In genomic region chr15:93832431-93832936, GRCm38 (mm10) we compare ENCODE assay signal across 7 mouse cellular contexts.
DNase-seq lines count a peak whose midpoint lies in the region; ATAC-seq lines count a peak whose summit lies in the region.

No protein-coding gene starts in this region.

- no peaks in the 10 kb centered on the region for H3K4me1 ChIP-seq in liver, embryonic 12.5 days
- H3K4me1 ChIP-seq in liver, embryonic 11.5 days (replicated peaks; ENCODE audit: control insufficient read depth, insufficient read depth, low read length): no peaks in the 10 kb centered on the region
- H3K4me1 ChIP-seq in limb, embryonic 13.5 days: peaks cover 13% of the 10 kb centered on the region

- 0 out of 2 replicates have a peak overlapping the region, but pooled peaks have one; percentile 20 for H3K4me2 ChIP-seq in liver, embryonic 12.5 days
- H3K4me2 ChIP-seq in liver, embryonic 11.5 days: no peak overlapping the region; the same call in 1 of the 2 replicates
- H3K4me2 ChIP-seq in limb, embryonic 13.5 days (replicated peaks): peak overlapping the region; percentile 16

- H3K27me3 ChIP-seq in liver, embryonic 12.5 days (replicated peaks): no peaks in the 10 kb centered on the region
- no peaks in the 10 kb centered on the region for H3K27me3 ChIP-seq in liver, embryonic 11.5 days (replicated peaks; ENCODE audit: control insufficient read depth, insufficient read depth, low read length)
- no peaks in the 10 kb centered on the region for H3K27me3 ChIP-seq in limb, embryonic 13.5 days

- H3K9me3 ChIP-seq in liver, embryonic 12.5 days (replicated peaks): no peaks in the 10 kb centered on the region
- no peaks in the 10 kb centered on the region for H3K9me3 ChIP-seq in liver, embryonic 11.5 days (ENCODE audit: control insufficient read depth, low read length)
- no peaks in the 10 kb centered on the region for H3K9me3 ChIP-seq in limb, embryonic 13.5 days

- no peak for DNase-seq in liver, embryonic 11.5 days (ENCODE audit: low spot score)
- DNase-seq in heart, postnatal 10 days: peak; percentile 34 to 61
- peak; percentile 48 for DNase-seq in skeletal muscle tissue, adult 2 months (ENCODE audit: low read depth, low spot score)
- DNase-seq in c-Kit-positive CD71-positive TER-119-positive erythroid progenitor cells, embryonic 14.5 days (ENCODE audit: low spot score): no peak

- ATAC-seq in liver, embryonic 12.5 days: no peak
- ATAC-seq in liver, embryonic 11.5 days (replicated peaks; ENCODE audit: low FRiP score): no peak
- peak; percentile 73 for ATAC-seq in frontal cortex, adult (ENCODE audit: low TSS enrichment)
- no peak for ATAC-seq in limb, embryonic 13.5 days (ENCODE audit: low FRiP score, low read depth)

- H3K36me3 ChIP-seq in liver, embryonic 12.5 days: no peaks in the 10 kb centered on the region
- H3K36me3 ChIP-seq in liver, embryonic 11.5 days (ENCODE audit: control insufficient read depth, insufficient read depth, low read length): no peaks in the 10 kb centered on the region
- H3K36me3 ChIP-seq in limb, embryonic 13.5 days: no peaks in the 10 kb centered on the region

- no peak overlapping the region for H3K27ac ChIP-seq in liver, embryonic 12.5 days
- no peak overlapping the region for H3K27ac ChIP-seq in liver, embryonic 11.5 days (ENCODE audit: low read depth, low read length)
- H3K27ac ChIP-seq in limb, embryonic 13.5 days: peak overlapping the region; percentile 28; the same call in 1 of the 2 replicates

- intact Hi-C loops in heart, postnatal 10 days (cut with DNase I): no loop called here

- 39% methylated on average over 14 of the region's 14 CpGs for WGBS in liver, embryonic 12.5 days (ENCODE audit: insufficient replicate concordance)
- WGBS in liver, embryonic 11.5 days: 58% methylated on average over 14 of the region's 14 CpGs
- 59% methylated on average over 14 of the region's 14 CpGs for WGBS in limb, embryonic 13.5 days

- H3K4me3 ChIP-seq in liver, embryonic 12.5 days: no peak overlapping the region
- no peak overlapping the region for H3K4me3 ChIP-seq in liver, embryonic 11.5 days (ENCODE audit: low read depth, low read length)
- no peak overlapping the region for H3K4me3 ChIP-seq in limb, embryonic 13.5 days

- no peak overlapping the region for H3K9ac ChIP-seq in liver, embryonic 12.5 days
- H3K9ac ChIP-seq in liver, embryonic 11.5 days (ENCODE audit: low read depth, low read length): no peak overlapping the region
- H3K9ac ChIP-seq in limb, embryonic 13.5 days: no peak overlapping the region

Comparison
In these comparisons a context has a peak if more than half of its experiments do, and no peak if none do; other contexts are left out.
1. DNase-seq: peak in heart, postnatal 10 days (2 of 2) and skeletal muscle tissue, adult 2 months (single experiment); none in liver, embryonic 11.5 days (single experiment) and c-Kit-positive CD71-positive TER-119-positive erythroid progenitor cells, embryonic 14.5 days (single experiment).